Mouse (Mus musculus): ENCODE measurements around the gene Arhgap23.

Arhgap23 gene

DNA sequence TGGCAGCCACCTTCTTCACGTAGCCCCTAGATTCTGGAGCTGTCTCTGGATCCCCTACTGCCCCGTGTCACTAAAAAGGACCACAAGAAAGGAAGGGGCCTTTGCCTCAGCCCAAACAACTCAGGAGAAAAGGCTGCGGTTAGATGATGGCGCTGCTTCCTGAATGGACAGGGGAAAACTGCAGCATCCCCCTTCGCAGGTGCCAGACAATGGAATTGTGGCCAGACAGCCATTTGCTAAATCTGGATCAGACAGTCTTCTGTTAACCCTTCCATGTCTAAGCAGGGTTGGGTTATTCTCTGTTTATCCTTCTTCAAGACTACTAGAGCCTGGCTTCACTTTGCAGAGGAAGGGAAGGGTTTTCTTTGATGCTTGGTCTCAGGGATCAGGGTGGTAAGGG, 115.6 kb downstream of the Arhgap23 start:
- no peak for DNase-seq (ENCODE audit: extremely low read depth, low read depth, low spot score)

DNA sequence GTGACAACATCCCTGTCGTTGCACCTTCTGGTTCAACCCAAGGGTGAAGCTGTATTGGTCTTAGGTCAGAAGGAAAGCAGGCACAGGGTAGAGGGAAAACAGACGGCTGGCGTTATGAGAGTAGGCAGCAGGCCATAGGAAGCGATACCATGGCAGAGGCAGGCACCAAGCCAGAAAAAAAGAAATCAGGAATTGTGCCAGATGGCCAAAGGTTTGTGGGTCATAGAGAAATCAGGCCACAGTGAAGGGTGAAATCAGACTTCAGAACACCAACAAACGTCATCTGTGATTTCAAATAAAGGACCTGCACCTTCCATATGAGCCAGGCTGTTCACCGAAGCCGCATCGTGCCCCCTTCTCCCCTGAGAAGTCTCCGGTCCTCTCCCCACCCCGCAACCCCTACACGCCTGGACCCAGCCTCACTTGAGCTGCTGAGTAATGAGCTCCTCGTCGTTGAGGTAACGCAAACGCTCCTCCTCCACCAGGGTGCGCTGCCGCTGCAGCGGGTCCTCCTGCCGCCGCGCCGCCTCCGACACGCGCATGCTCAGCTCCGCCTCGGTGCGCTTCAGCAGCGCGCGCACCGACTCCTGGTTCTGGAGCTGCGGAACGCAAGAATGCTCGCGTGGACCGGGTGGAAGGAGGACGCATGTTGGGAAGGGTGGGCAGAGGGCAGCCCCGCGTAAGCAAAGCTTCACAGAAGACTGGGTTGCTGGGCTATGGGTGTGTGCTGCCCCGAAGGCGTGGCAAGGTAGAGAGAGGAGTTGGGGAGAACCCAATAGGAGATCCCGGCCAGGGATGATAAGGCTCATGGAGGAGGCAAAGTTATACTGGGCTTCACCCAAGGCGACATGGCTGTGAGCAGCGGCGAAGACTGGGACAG, 116.3 kb downstream of the Arhgap23 start:
- DNase-seq (ENCODE audit: extremely low read depth, low read depth, low spot score), result no peak

DNA sequence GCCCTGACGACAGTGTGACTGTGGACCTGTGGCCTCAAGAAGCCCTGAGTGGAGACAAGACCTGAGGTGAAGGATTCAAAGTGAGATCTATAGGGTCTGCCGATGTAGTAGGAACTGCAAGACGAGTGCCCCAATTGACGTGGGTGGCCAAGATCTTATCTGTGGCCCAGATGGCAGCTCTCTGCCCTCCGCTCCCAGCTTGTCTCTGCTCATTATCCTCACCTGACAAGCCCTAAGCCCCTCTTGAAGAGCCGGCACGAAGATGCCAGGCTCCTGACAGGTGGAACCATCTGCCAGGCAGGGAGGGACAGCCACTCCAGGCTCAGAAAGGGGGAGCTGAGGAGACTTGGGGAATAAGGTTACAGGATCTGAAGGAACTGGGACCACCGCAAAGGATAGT, 117.0 kb downstream of the Arhgap23 start:
- no peak for DNase-seq (ENCODE audit: extremely low read depth, low read depth, low spot score)

DNA sequence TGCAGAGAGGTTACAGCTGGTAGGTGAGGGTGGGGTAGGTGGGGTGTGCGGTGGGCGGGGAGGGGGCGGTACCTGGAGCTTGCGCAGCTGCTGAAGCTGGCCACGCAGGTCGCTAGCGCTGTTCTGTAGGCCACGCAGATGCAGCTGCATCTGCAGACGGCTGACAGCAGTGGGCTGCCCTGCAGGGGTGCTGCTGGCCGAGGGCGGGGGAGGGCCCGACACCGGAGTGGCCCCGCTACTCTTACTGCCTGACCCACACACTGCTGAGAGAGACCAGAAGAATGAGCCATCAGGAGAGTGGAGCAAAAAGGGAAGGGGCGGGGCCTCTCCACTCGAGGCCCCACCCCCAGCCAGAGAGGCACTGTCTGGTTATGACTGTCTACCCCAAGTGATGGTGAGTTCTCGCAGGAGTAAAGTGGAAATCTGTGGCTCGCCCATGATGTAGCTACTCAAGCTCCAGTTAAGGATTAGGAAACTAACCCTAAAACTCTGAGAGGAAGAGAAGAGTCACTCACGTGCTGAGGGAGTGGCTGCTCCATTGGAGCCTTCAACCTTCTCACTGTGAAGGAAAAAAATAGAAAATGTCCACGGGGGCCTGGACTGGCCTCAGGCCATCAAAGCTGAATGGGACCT, 117.7 kb downstream of the Arhgap23 start:
- DNase-seq (ENCODE audit: extremely low read depth, low read depth, low spot score), result no peak

DNA sequence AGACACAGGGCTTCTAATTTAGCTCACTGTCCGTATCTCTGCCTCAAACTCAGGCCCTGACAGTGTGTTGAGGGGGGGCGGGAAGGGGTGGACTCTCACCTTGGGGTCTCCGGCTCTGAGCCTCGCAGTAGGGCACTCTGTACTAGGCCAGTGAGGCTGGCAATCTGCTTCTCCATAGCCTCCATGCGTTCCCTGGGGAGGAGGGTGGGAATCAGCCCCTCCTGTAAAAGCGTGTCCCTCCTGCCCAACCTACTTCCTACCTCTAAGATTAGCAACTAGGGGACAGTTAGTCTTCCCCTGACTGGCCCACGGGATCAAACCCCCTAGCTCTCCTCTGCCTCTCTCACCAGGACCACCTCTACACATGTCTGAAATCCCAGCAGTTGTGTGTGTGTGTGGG, 118.3 kb downstream of the Arhgap23 start:
- DNase-seq (ENCODE audit: extremely low read depth, low read depth, low spot score), result no peak

DNA sequence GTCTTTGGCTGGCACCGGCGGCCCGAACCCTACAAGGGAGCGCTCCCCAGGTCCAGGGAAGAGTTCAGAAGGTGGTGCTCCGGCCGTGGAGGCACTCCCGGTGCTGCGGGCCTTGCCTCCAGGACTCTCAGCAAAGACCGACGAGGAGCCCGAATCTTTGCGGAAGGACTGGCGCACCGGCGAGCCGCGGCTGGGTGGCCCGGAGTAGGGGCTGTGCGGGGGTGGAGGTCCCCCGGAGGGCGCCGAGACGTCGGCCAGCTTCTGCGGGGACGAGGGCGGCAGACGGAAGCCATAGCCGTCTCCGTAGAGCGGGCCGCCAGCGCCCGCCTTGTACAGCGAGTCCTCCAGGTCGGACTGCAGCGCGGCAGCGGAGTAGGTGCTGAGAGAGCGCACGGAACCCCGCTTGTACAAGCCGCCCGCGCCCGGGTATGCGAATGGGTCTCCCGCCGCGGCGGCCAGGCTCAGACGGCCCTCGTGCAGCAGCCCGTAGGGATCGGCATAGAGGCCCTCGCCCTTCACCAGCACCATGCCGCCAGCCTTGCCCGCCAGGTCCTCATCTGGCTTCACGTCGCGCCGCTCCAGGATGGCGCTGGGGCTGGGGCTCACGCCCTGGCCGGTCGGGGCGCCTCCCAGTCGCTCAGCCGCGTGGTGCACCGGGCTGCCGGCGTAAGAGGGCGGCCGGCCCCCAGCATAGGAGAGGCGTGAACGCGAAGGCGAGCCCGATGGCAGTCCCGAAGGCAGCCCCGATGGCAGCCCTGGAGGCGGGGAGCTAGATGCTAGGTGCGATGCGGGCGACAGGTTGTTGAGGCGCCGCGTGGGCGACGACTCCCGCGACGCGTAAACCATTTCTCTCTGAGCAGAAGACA, 119.3 kb downstream of the Arhgap23 start:
- no peak for DNase-seq (ENCODE audit: extremely low read depth, low read depth, low spot score)

DNA sequence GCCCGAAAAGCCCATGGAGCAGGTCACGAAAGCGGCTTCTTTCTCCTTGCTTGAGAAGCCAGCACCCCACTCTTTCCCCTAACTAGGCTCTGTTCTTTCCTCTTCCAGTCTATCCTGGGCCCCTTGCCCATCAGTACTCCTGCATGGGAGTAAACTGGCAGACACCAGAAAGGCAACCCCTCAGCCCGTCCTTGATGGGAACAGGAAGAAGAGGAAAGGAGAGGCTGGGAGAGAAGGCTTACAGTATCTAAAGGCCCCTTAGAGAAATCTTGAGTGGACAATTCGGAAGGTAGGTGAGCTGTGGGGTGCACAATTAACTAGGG, 119.9 kb downstream of the Arhgap23 start:
- DNase-seq (ENCODE audit: extremely low read depth, low read depth, low spot score), result no peak

DNA sequence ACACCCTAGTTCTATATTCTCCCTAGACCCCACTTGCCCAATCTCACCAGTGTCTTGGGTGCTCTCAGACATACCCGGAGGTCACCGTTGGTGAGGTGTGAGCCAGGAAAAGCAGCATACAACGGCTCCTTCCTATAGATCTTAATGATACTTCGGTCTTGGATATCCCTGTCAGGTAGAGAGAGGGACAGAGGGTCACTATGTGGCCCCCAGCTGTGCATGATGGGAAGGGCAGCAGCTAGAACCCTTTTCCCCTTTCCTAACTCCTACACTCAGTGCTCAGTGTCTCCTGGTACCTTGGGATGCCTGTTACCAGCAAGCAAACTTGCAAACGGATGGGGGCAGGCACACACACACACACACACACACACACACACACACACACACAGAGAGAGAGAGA, 120.3 kb downstream of the Arhgap23 start:
- DNase-seq (ENCODE audit: extremely low read depth, low read depth, low spot score), result no peak

DNA sequence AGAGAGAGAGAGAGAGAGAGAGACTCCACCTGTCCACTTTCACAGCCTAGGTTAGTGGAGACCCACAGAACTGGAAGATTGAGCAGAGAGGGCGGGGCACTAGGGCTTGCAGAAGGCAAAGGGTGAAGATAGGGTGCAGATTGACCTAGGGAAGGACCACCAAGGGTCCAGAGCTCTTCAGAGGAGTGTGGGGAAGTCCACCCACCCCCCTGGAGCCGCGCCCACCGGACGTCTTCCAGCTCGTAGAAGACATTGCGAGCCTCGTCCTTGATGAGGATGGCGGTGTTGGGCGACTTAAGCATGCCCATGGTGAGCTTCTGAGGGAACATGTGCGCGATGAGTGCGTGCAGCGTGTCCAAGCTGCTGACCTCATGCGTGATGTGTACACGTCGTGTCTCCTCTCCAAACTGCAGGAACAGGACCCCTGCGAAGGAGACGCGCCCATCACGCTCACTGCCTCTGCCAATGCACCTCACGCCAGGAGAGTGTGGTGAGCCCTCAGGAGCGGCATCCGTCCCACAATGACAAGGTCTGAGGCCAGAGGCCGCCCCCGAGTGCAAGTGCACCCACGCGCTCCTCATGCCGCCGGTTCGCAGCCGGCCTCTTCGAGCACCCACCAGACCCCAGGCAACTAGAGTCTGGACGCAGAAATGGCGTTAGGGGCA, 120.9 kb downstream of the Arhgap23 start:
- no peak for DNase-seq (ENCODE audit: extremely low read depth, low read depth, low spot score)

DNA sequence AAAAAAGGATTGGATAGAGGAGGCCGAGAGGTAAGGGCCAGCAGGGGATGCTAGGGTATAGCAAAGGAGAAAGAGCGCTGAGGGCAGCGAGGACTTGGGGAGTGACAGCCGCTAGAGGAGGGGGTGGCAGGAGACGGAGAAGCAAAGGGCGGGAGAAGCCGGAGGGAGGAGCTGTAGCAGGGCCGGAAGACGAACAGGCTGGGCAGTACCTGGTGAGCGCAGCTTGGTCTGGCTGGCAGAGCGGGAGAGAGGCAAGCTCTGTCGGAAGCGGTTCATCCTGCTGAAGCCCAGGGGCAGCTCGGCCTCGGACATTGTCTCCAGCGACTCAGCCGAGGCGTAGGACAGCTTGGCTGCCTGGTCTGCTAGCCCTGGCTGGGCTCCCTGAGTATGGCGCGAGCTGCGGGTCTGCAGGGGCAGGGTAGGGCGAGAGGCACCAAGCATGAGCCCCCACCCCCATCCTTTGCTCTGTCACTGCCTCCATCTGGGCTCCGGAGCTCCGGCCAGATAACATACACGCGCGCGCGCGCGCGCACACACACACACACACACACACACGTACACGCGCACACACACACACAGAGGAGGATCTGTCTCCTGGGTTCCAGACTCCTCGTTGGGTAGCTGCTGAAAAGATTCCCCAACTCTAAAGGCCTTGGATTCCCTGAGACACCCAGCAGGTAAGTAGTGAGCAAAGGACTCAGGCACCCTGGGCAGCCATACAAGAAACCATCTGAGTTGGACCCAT, 121.7 kb downstream of the Arhgap23 start:
- no peak for DNase-seq (ENCODE audit: extremely low read depth, low read depth, low spot score)

DNA sequence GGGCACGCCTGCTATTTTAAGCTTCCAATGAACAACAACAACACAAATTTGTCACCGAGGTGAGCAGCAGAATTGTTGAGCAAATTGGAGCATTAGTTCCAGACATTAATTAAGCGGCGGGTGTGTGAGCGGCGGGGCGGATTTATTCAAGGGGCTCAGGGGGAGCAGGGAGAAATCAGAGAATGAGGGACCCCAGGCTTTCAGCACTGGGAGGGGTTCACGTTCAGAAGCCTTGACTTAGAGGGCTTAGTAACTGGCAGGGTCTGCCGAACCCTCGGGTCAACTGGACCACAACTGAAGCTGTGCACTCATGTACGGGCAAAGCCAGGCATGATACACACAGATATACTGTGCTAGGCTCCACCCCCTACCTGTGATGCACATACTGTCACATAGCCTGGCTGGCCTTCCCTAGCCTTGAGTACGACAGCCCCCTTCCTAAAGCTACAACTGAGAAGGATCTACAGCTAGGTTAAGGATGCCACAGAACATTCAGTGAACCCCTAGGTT, 122.3 kb downstream of the Arhgap23 start:
- no peak for DNase-seq (ENCODE audit: extremely low read depth, low read depth, low spot score)

DNA sequence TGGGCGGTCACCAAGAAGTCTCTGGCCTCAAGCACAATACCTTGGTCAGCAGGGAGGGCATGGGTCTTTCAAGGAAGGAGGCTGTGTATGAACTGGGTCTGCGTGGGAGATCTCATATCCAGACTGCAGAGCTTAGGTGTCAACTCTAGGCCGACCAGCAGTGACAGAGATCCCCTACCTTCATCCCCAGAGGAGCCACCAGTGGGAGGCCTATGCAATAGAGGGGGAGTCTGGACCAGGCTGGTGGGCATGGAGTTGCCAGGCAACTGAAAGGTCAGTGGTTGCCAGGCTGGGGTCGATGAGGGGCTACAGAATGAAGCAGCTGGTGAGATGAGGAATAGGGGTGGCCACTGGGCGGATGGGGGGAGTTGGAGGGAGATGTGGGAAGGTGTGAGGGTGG, 124.3 kb downstream of the Arhgap23 start:
- no peak for DNase-seq (ENCODE audit: extremely low read depth, low read depth, low spot score)

DNA sequence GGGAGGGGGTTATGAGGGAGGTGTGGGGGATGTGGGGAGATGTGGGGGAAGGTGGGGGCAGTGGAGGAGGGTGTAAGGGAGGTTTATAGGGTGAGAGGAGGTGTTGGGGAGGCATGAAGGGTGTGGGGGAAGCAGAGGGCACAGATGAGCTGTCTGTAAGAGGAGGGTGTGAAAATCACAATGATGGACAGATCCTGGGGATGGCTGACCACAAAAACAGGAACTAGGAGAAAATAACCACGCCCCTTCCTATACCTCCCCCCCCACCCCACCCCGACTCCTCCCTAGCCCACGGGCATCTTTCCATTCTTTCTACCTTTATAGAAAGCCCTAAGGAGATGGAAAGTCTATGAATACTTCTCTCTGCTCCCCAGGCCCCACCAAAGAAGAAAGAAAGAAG, 124.8 kb downstream of the Arhgap23 start:
- DNase-seq (ENCODE audit: extremely low read depth, low read depth, low spot score), result no peak

DNA sequence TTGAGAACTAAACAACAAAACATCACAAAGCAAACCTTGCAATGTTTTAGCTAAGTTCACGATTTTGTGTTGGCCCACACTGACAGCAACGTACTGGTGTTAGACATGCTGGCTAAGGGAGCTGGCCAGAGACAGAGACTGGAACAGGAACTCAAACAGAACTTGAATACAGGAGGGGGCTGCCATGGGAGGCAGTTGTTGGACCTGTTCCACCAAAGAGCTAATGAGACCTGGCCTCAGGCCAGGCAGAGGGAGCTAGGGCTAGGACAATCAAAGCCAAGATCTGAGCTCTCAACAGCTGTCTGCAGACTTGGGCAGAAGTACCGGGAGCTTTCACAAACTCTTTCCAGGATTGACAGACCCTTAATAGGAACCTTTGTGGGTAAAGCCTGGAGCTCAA, 125.3 kb downstream of the Arhgap23 start:
- no peak for DNase-seq (ENCODE audit: extremely low read depth, low read depth, low spot score)

DNA sequence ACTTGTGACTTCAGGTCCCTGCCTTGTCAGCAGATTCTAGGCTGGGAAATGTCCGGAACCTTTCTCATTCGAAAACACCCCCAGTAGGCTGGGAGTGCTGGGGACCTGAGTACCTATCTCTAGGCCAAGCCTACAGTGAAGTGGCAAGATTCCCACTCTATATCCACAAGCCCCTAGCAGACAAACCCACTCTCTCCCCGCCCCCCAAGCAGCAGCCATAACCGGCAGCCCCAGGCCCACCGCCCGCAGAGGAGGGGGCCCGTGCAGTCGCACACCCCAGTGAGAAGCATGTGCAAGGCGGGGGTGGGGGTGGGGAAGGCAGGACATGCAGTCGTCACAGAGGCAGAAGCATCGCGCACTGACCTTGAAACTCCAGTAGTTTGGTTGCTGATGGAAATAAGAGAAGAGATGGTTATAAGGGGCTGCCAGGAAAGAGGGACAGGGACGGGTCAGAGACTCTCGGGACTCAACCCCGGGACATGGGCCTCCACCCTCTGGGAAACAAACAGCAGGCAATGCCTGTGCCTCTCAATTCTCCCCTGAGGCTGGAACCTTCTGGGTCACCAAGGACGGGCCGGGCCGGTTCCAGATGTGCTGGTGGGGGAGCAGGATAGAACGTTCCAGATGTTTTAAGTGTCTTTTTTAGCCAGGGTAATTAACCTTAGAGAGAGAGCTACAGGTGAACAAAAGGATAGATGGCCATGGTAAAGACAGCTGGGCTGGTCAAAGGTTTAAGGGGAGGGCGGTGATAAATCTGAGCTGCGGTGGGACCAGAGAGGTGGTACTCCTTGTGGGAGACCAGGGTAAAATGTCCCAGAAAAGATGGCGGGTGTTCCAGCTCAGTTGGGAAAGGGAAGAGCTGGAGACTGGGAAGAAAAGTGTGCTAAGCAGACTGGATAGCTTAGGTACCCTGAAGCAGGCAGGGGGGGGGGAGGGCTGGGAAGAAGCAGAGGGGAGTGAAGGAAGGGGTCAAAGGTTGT, 127.1 kb downstream of the Arhgap23 start:
- no peak for DNase-seq (ENCODE audit: extremely low read depth, low read depth, low spot score)

DNA sequence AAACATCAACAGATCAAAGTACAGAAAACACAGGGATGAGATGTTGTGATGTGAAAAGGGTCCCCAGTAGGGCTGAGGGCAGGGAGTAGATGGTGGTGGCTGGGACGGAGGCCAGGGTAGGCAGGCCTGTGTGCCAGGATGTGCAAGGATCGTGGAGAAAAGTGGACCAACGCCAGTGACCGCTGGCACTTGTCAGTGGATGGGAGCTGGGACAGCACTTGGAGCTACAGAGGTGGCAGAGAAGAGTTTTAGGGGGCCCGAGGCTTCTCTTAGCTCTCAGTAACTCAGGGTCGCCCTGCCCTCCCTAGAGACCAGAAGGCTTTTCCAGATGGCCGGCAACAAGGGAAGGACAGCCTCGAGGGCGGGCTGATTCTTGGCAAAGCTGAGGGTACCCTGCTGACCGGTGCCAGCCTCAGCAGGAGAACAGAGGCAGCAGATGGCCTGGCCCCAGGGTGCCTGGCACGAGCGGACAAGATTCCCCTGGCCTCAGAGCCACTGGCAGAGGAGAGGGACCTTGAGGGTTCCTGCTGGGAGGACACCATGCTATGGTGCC, 127.9 kb downstream of the Arhgap23 start:
- DNase-seq (ENCODE audit: extremely low read depth, low read depth, low spot score), result no peak

DNA sequence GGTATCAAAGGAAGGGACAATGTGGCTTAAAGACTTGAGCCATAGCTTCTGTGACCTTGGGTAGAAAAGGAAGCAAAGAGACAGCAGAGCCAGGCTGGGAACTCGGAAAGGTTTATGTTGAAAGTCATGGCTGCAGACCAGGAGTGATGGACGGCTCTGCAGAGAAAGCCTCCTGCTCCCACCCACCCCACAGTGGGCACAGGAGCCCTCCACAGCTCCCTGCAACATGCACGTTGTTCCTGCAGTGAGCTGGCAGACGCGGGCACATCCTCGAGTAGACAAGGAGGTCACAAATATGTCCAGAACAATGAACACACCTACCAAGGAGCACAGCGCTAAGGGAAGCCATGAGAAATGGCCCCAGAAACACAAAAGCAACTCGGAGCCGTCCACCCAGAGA, 128.6 kb downstream of the Arhgap23 start:
- DNase-seq (ENCODE audit: extremely low read depth, low read depth, low spot score), result no peak

DNA sequence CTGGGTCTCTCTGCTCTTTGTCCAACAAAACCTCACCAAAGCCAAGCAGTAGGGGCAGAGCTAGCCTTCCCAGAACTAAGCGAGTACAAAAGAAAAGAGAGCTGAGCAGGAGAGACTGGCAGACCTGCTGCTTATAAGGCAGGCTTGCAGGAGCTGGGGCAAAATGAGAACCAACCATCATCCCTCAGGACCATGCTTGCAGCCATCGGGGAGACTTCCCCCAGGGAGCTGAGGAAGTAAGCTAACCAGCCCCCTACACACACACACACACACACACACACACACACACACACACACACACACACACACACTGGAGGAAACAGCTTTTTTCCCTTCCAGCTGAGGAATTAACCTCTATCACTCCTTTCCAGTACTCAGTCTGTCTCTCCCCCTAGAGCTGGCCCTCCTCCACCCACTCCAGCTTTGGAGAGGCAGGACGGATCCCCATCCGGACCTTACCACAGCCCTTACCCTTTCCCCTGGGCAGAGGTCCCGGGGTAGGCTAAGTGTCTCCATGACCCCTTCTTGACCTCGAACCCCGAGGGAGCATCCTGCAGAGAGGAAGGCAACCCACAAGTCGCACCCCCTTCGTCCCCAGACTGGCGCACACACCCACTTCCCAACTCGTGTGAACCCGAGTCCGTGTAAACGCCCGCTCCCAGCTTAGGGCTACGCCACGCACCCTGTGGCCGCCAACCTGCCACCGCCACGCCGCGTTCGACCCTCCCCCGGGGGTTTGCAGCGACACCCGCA, 130.7 kb downstream of the Arhgap23 start:
- DNase-seq (ENCODE audit: extremely low read depth, low read depth, low spot score), result no peak

All from fat pad, adult 2 months (tissue).